Mouse (Mus musculus) embryonic facial prominence, embryonic 10.5 days (tissue): Measurements from ENCODE around the gene Tsr2. TPM values are rescaled to one million over a fixed set of nuclear protein-coding genes. Genes with fewer than 3 reads are reported as not detected.

ENCODE experiments used
- DNase-seq: peaks from one replicate; pipeline ENCODE4 v3.0.0-alpha.2; 2017; ENCODE audit warnings: low spot score
- H3K27ac ChIP-seq: fragments of 300-500 bp; sonication (generic); replicated peaks from 2 replicates; pipeline ENCODE4 v1.5.1; 2016; ENCODE audit warnings: mild to moderate bottlenecking
- H3K27me3 ChIP-seq: fragments of 300-500 bp; sonication (generic); replicated peaks from 2 replicates; pipeline ENCODE4 v1.6.1; 2016; ENCODE audit warnings: low read depth, mild to moderate bottlenecking; ENCODE audit not compliant: poor library complexity, severe bottlenecking
- H3K36me3 ChIP-seq: fragments of 300-500 bp; sonication (generic); replicated peaks from 2 replicates; pipeline ENCODE4 v1.6.1; 2016; ENCODE audit warnings: mild to moderate bottlenecking, moderate library complexity
- H3K4me1 ChIP-seq: fragments of 300-500 bp; sonication (generic); 2 replicates; pipeline ENCODE4 v1.6.1; 2016
- H3K4me3 ChIP-seq: fragments of 300-500 bp; sonication (generic); 2 replicates; pipeline ENCODE4 v1.5.1; 2016; ENCODE audit warnings: mild to moderate bottlenecking, moderate library complexity
- H3K9me3 ChIP-seq: fragments of 300-500 bp; sonication (generic); 2 replicates; pipeline ENCODE4 v1.6.1; 2016; ENCODE audit warnings: mild to moderate bottlenecking
- WGBS: fragments of 180-500 bp; shearing (Covaris S2); methylation state at CpG from one replicate; pipeline ENCODE4 v1.1.7; 2016; 5-methylcytosine and 5-hydroxymethylcytosine counted together
- polyA plus RNA-seq: library from polyadenylated mRNA; unstranded; fragments of >200 nt; fragmentation: Nextera tagmentation; extraction: Ambion mirVana; gene quantifications from 2 replicates; pipeline ENCODE4 v1.2.1, GENCODE M21; 2016

Gene Tsr2
- polyA plus RNA-seq, 1 experiment from 2014 or later, result 58.9 TPM

- H3K4me1 ChIP-seq, result no peaks in the 10 kb centered on the region
- H3K27me3 ChIP-seq, result peaks cover 52% of the 10 kb centered on the region
- DNase-seq, result no peak
- H3K36me3 ChIP-seq, result peaks cover 48% of the 10 kb centered on the region
- no peak overlapping the region for H3K27ac ChIP-seq
- no peak overlapping the region for H3K4me3 ChIP-seq
- H3K9me3 ChIP-seq, result no peaks in the 10 kb centered on the region
- 87% methylated on average over 7 of the region's 7 CpGs for WGBS
These were observed 30.2 kb downstream of the Tsr2 start for GRCm38 (mm10) chrX:151066071-151066666.

- WGBS, result 74% methylated on average over 3 of the region's 3 CpGs
- Histone ChIP-seq H3K4me1 (no peaks in the 10 kb centered on the region), H3K27me3 (peaks cover 44% of the 10 kb centered on the region), H3K36me3 (peaks cover 15% of the 10 kb centered on the region), H3K4me3 (no peak overlapping the region), H3K9me3 (no peaks in the 10 kb centered on the region), H3K27ac (no peak overlapping the region)
- DNase-seq, result no peak
These were observed 34.6 kb downstream of the Tsr2 start for GRCm38 (mm10) chrX:151061615-151062299.

- no peaks in the 10 kb centered on the region for H3K9me3 ChIP-seq
- no peak for DNase-seq
- peaks cover 49% of the 10 kb centered on the region for H3K27me3 ChIP-seq
- WGBS, result 96% methylated on average over 1 of the region's 1 CpGs
- no peak overlapping the region for H3K4me3 ChIP-seq
- peaks cover 14% of the 10 kb centered on the region for H3K4me1 ChIP-seq
- H3K27ac ChIP-seq, result no peak overlapping the region
- peaks cover 9% of the 10 kb centered on the region for H3K36me3 ChIP-seq
These were observed 37.0 kb downstream of the Tsr2 start for GRCm38 (mm10) chrX:151059346-151059745.

DNA sequence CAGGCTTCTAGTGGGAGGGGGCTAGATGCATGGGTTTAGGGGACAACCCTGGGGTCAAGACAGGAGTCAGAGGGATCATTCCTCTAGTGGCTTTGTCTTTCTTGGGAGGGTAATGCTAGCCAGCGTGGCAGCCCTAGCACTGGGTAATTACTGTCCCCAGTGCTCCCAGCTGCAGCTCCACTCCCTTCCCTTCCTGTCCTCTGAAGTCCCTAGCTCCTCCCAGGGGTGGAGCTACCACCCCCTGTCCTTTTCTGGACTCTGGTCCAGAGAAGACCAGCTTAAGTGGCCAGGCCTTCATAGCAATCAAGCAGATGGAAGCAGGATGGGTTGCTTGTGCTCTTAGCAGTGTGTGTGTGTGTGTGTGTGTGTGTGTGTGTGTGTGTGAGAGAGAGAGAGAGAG, 40.8 kb downstream of the Tsr2 start:
- no peak overlapping the region for H3K27ac ChIP-seq
- 13% methylated on average over 1 of the region's 1 CpGs for WGBS

GRCm38 (mm10) chrX:151054489-151054888, 41.9 kb downstream of the Tsr2 start:
- DNase-seq, result peak; percentile 52
- Histone ChIP-seq H3K27me3 (peaks cover 54% of the 10 kb centered on the region), H3K9me3 (no peaks in the 10 kb centered on the region), H3K4me1 (peaks cover 35% of the 10 kb centered on the region), H3K4me3 (peak overlapping the region; percentile 21; the same call in 1 of the 2 replicates), H3K27ac (peak overlapping the region; percentile 27), H3K36me3 (peaks cover 14% of the 10 kb centered on the region)
- WGBS, result 43% methylated on average over 5 of the region's 6 CpGs

More for the DNA sequence above, 40.8 kb downstream of the Tsr2 start:
- Histone ChIP-seq H3K36me3 (peaks cover 14% of the 10 kb centered on the region), H3K4me1 (peaks cover 28% of the 10 kb centered on the region), H3K4me3 (no peak overlapping the region), H3K27me3 (peaks cover 54% of the 10 kb centered on the region), H3K9me3 (no peaks in the 10 kb centered on the region)
- DNase-seq, result peak; percentile 36

GRCm38 (mm10) chrX:151050337-151050736, 46.0 kb downstream of the Tsr2 start:
- Histone ChIP-seq H3K36me3 (peaks cover 5% of the 10 kb centered on the region; the same call in 1 of the 2 replicates), H3K9me3 (peaks cover 12% of the 10 kb centered on the region; the same call in 1 of the 2 replicates), H3K4me3 (no peak overlapping the region), H3K27ac (no peak overlapping the region), H3K27me3 (peaks cover 44% of the 10 kb centered on the region), H3K4me1 (peaks cover 46% of the 10 kb centered on the region)
- DNase-seq, result no peak
- WGBS, result 79% methylated on average over 7 of the region's 7 CpGs

DNA sequence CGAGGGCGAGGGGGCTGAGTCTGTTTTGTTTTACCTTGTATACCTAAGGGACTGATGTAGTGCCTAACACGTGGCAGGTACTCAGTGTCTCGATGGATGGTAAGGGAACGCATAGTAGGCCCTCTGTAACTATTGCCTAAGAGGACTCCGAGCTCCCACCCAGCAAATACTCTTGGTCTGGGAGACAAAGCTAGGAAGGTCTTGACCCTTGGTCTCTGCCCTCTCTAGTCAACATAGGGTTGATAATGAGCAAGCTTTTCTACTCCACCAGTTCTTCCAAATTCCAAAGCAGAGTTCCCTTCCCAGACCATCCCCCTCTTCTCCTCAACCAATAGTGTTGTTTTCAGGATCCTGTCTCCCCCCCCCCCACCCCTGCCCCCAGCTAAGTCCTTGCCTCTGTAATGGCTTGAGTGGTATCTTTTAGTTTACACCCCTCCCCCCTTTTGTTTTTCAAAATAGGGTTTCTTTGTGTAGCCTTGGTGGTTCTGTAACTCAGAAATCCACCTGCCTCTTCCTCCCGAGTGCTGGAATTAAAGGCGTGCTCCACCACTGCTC, 46.6 kb downstream of the Tsr2 start:
- Histone ChIP-seq H3K27me3 (peaks cover 42% of the 10 kb centered on the region), H3K4me1 (peaks cover 40% of the 10 kb centered on the region), H3K4me3 (peak overlapping the region; percentile 77), H3K9me3 (peaks cover 12% of the 10 kb centered on the region; the same call in 1 of the 2 replicates), H3K27ac (no peak overlapping the region), H3K36me3 (peaks cover 5% of the 10 kb centered on the region; the same call in 1 of the 2 replicates)
- no peak for DNase-seq
- 49% methylated on average over 8 of the region's 8 CpGs for WGBS

DNA sequence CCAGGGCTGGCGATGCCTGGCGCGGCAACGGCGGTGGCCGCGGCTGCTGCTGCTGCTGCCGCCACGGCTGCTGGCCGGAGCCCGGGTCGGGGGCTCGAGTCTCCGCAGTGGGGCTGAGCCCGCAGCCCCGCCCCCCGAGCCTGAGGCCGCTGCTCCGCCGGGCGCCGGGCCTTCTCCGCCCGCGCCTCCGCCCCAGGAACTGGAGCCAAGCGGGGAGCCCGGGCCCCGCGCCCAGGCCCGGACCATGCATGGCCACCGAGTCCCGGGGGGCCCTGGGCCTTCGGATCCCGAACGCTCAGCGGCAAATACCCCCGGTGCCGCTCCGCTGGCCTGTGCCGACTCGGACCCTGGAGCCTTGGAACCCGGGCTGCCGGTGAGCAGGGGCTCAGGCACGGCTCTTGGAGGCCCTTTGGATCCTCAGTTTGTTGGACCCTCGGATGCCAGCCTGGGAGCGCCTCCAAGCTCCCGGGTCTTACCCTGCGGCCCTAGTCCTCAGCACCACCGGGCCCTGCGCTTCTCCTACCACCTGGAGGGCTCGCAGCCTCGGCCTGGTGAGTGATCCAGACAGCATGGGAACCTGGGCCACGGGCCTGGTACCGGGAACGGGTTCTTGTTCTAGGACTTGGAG, 48.8 kb downstream of the Tsr2 start:
- 25% methylated on average over 56 of the region's 56 CpGs for WGBS
- Histone ChIP-seq H3K4me3 (peak overlapping the region; percentile 77), H3K27me3 (peaks cover 24% of the 10 kb centered on the region), H3K9me3 (peaks cover 12% of the 10 kb centered on the region; the same call in 1 of the 2 replicates), H3K27ac (peak overlapping the region; percentile 95), H3K4me1 (peaks cover 22% of the 10 kb centered on the region), H3K36me3 (peaks cover 5% of the 10 kb centered on the region; the same call in 1 of the 2 replicates)
- DNase-seq, result no peak

DNA sequence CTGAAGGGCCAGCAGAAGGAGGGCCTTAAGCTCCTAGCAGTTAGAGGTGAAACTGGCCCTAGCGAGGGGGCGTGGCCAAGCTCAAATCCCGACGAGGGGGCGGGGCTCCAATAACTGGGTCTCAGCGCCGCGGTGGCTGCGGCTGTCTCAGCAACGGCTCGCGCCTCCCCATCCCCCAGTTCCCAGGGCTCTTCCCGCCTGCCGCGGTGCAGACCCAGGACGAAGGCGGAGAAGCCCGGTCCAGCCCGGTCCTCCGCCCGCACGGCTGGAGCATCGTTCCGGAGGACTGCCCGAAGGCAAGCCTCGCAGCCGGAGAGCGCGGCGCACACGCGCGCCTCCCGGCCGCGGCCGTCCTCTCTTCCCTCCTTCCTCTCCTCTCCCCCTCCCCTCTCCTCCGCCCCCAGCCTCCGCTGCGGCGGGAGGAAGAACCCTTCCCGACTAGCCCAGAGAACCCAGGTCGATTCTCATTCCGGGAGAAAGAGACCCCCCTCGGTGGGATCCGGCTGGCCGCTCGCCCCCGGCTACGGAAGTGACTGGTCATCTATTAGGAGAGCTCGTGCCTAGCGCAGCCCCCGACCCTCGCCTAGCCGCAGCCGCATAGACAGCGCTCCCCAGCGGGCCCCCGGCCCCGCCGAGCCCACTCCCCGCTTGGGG, 49.4 kb downstream of the Tsr2 start:
- peaks cover 23% of the 10 kb centered on the region for H3K27me3 ChIP-seq

DNA sequence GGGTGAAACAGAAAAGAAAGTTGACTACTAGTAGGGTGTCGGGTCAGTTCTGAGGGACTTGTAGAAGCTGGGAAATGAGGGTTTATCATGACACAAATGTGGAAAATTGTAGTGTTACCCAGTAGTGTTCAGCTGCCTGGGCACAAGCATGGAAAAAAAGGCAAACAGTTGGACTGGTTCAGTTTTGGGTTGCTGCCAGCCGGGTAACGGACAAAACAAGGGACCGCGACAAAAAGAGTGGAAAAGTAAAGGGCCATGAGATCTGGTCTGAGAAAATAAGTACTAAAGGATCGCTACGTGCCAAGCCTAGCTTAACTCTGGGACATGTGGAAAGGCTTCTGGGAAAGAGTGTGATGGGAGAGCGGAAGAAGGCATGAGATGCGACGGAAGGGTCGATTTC, 50.0 kb downstream of the Tsr2 start:
- H3K9me3 ChIP-seq, result peaks cover 12% of the 10 kb centered on the region; the same call in 1 of the 2 replicates
- peaks cover 22% of the 10 kb centered on the region for H3K4me1 ChIP-seq
- peak overlapping the region; percentile 77 for H3K4me3 ChIP-seq
- 47% methylated on average over 11 of the region's 11 CpGs for WGBS
- peaks cover 5% of the 10 kb centered on the region; the same call in 1 of the 2 replicates for H3K36me3 ChIP-seq
- H3K27me3 ChIP-seq, result peaks cover 23% of the 10 kb centered on the region
- peak overlapping the region; percentile 95 for H3K27ac ChIP-seq
- DNase-seq, result no peak

More for the DNA sequence above, 49.4 kb downstream of the Tsr2 start:
- peak; percentile 90 for DNase-seq
- peaks cover 5% of the 10 kb centered on the region; the same call in 1 of the 2 replicates for H3K36me3 ChIP-seq
- H3K27ac ChIP-seq, result peak overlapping the region; percentile 95
- 21% methylated on average over 58 of the region's 62 CpGs for WGBS
- H3K4me1 ChIP-seq, result peaks cover 22% of the 10 kb centered on the region
- peak overlapping the region; percentile 77 for H3K4me3 ChIP-seq
- peaks cover 12% of the 10 kb centered on the region; the same call in 1 of the 2 replicates for H3K9me3 ChIP-seq

DNA sequence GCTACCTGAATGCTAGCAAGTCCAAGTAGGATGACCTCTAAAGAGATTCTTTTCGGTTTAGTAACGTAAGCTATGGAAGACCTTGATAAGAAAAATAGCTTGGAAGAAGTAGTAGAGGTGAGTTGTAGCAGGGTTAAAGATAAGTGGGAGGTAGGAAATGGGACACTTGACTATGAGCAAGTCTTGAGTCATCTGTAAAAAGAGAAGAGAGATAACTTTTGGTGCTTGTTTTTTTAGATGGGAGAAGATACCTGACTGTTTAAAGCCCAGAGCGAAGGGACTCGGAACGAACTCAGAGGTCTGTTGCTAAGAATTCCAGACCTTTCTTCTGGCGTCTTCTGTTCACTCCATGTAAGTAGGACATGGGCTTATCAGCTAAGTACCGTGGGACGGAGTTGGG, 50.5 kb downstream of the Tsr2 start, which contains the start of gene Fgd1:
Fgd1 (plus strand) TSS at position 301 of the 400 bp plus-strand sequence.
- Histone ChIP-seq H3K36me3 (peaks cover 3% of the 10 kb centered on the region; the same call in 1 of the 2 replicates), H3K27me3 (peaks cover 23% of the 10 kb centered on the region), H3K4me3 (peak within 1 kb of the TSS; percentile 77), H3K4me1 (peaks cover 22% of the 10 kb centered on the region), H3K27ac (peak within 1 kb of the TSS; percentile 95), H3K9me3 (peaks cover 12% of the 10 kb centered on the region; the same call in 1 of the 2 replicates)
- WGBS, result 95% methylated on average over 8 of the region's 8 CpGs
- DNase-seq, result no peak

- Histone ChIP-seq H3K9me3 (no peaks in the 10 kb centered on the region), H3K4me1 (no peaks in the 10 kb centered on the region), H3K27me3 (peaks cover 12% of the 10 kb centered on the region), H3K4me3 (no peak overlapping the region), H3K27ac (no peak overlapping the region), H3K36me3 (no peaks in the 10 kb centered on the region)
- DNase-seq, result no peak
- WGBS, result 49% methylated on average over 5 of the region's 5 CpGs
These were observed 55.1 kb downstream of the Tsr2 start for GRCm38 (mm10) chrX:151041223-151041622.
